In genomic region chr11:32231125-32231524, GRCm38 (mm10) we compare ENCODE assay signal across 1 mouse cellular context.
TF ChIP-seq lines count a peak whose summit lies in the region.

No protein-coding gene starts in this region.

TF ChIP-seq in MEL, 35 proteins besides CTCF, POLR2A, EP300 and RAD21 (continued from another document):
- peak; percentile 69 for TF ChIP-seq TBP (IDR thresholded peaks at IDR 0.05; ENCODE audit: low read depth, low read length)
TF ChIP-seq in MEL: peak in this region for 2.
